Mouse (Mus musculus) heart, postnatal 10 days (tissue): ENCODE data around the gene Kalrn. TPM values are rescaled to one million over a fixed set of nuclear protein-coding genes. Genes with fewer than 3 reads are reported as not detected.
A peak's percentile ranks its signal among the peaks of the same experiment; 100 is the strongest.

Source experiments
- DNase-seq, 2 experiments: peaks; one replicate each; pipeline ENCODE4 v3.0.0; 2021
- intact Hi-C: fragments of 180-260 bp; cut with DNase I; formaldehyde crosslinking; loops from one replicate; pipeline ENCODE4 v1.15.1; 2025
- total RNA-seq, 2 experiments: library from RNA; stranded (reverse); gene quantifications; 2 replicates each; pipeline ENCODE4 v1.2.3; 2021

The Kalrn gene
- total RNA-seq, 2 experiments from 2014 or later, result 30.7 to 35.7 TPM

DNA sequence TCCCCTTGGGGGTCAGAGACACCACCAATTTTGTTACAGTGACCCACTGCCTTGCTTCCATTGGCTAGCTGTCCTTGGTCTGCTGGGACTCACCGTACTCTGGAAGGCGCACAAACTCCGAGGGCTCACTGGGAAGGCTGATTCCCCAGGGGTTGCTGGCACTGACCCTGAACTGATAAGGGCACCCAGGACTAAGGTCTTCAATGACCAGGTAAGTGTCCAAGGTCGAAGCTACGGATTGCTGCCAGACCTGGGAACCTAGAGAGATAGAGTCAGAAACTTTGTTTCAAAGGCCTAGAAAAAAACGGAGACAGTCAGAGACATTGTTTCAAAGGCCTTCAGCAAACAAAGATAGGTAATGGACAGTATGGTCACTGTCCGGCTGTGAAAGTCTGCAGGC lies 586.3 kb downstream of the Kalrn start:
- intact Hi-C loops, result no loop called here

GRCm38 (mm10) chr16:33985372-33985771 lies 588.0 kb downstream of the Kalrn start:
- DNase-seq, result no peak
- intact Hi-C loops, result no loop called here

More for the DNA sequence above, 586.3 kb downstream of the Kalrn start:
- DNase-seq, result no peak

- intact Hi-C loops, result no loop called here
- DNase-seq, result no peak
These were observed 589.6 kb downstream of the Kalrn start for GRCm38 (mm10) chr16:33983712-33984111.

GRCm38 (mm10) chr16:33979855-33980254 lies 593.5 kb downstream of the Kalrn start:
- intact Hi-C loops, result no loop called here
- DNase-seq, result no peak

- intact Hi-C loops, result no loop called here
- no peak for DNase-seq
These were observed 606.1 kb downstream of the Kalrn start for GRCm38 (mm10) chr16:33967283-33967640.

DNA sequence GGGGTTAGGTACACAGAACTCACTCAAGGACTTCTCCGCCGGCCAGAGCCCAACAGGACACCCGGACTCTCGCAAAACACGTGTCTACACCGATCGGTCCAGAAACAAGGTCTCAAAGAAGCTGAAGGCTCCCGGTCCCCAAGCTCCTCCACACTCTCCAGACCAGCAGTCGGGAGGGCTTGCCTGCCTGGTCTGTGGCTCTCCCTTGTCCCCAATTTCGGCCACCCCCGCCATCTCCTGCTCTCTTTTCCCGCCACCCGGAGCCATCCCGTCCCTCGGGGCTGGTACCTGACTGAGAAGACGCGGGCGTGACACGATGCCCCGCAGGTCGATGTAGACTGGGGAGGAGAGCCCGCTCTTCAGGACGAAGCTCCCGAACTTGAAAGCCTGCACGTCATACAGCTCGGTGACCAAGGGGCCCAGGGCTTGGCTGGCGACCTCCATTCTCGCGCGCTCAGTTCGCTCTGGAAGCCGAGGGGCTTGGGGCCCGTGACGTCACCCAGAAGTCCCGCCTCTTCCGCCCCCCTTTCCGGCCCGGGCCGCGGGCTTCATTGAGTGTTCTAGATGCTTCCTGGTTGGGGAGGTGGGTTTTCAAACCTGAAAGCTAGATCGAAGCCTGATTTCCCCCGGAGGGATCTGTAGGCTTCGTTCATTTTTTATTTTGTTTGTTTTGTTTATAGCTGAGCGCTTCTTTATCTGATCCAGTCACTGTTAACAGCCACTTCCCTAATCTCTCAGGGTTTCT lies 606.6 kb downstream of the Kalrn start, which contains the start of gene Umps:
Umps (minus strand) TSS at position 501 of the 745 bp plus-strand sequence.
- DNase-seq, result peak; percentile 88 to 89
- intact Hi-C loops, result no loop called here

DNA sequence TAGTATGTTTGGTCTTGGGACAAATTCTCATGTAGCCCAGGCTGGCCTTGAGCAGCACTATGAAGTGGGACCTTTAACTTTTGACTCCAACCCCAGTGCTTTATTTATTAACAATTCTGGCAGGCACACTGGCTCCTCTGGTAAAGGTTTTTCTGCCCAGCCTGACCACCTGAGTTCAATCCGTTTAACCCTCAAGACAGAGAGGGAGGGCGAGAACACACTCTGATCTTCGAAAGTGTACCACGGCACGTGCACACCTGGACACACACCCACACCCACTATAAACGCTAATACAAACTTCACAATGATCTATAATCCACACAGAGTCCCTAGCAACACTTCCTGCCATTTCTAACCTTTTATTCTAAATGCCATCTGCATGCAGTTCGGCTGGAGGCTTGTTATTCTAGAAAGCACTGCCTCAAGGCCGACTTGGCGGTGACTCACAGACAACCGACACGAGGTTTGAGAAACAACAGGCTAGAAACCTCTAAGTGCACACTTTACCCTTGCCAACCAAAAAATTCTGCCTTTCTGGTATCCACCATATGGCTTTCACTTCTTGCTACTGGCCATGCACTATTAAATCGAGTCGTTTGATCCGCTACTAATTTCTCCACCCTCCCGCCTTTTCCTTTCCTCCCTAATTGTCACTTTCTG lies 607.3 kb downstream of the Kalrn start:
- no peak for DNase-seq

GRCm38 (mm10) chr16:33963509-33963908 lies 609.8 kb downstream of the Kalrn start:
- intact Hi-C loops, result no loop called here

More for the DNA sequence above, 607.3 kb downstream of the Kalrn start:
- intact Hi-C loops, result no loop called here

GRCm38 (mm10) chr16:33954793-33955192 lies 618.5 kb downstream of the Kalrn start:
- intact Hi-C loops, result no loop called here
- no peak for DNase-seq

More at GRCm38 (mm10) chr16:33963509-33963908, 609.8 kb downstream of the Kalrn start:
- no peak for DNase-seq

GRCm38 (mm10) chr16:33953008-33953407 lies 620.3 kb downstream of the Kalrn start:
- DNase-seq, result no peak
- intact Hi-C loops, result no loop called here

DNA sequence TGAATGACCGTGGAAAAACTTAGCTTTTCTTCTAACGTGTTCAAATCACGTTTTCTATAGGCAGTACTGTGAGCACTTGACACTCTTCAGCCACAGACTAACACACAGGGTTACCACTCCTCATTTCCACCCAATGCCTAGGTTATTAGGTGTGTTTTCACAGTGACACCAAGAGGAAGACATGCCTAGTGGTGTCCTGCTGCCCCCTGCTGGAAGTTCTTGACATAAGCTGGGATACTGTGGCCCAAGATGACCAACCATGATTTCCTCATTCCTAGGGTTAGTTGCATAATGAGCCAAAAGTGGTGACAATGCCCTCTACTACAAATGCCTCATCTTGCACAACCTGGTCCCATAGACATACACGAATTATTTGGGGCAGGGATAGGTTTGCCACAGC lies 622.5 kb downstream of the Kalrn start:
- intact Hi-C loops, result loop anchor here (1.0 to 2.0 kb wide), 2 partner anchors 38 to 131 kb away; no protein-coding TSS in a partner anchor
- DNase-seq, result peak; percentile 88 to 94

- no peak for DNase-seq
- intact Hi-C loops, result loop anchor here (2.0 kb wide), 1 partner anchor 38 kb away; no protein-coding TSS in a partner anchor
These were observed 622.9 kb downstream of the Kalrn start for GRCm38 (mm10) chr16:33950386-33950785.

GRCm38 (mm10) chr16:33947664-33948571 lies 625.4 kb downstream of the Kalrn start:
- no peak for DNase-seq
- intact Hi-C loops, result no loop called here

- no peak for DNase-seq
- intact Hi-C loops, result no loop called here
These were observed 627.3 kb downstream of the Kalrn start for GRCm38 (mm10) chr16:33946021-33946420.

- peak in 1 of 2 experiments; percentile 56 for DNase-seq
- intact Hi-C loops, result no loop called here
These were observed 628.6 kb downstream of the Kalrn start for GRCm38 (mm10) chr16:33944772-33945171.

- intact Hi-C loops, result no loop called here
These were observed 629.2 kb downstream of the Kalrn start for GRCm38 (mm10) chr16:33944126-33944525.

DNA sequence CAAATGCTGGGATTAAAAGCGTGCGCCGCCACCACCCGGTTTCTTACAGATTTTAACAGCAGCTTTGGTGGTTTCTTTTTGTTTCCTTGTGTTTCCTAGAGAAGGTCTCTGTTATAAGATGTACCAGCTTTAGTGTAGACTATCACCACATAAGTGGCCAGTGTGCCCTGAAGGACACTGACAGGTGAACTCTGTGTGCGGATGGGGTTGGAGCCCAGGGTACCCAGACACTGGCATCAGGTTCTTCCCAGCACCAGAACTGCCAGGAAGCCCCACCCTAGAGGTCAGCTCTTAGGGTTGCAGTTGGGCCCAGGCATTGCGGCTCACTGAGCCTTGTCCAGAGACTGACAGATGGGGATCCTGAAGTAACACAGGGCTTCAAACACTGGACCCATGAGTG lies 629.9 kb downstream of the Kalrn start:
- no peak for DNase-seq
- intact Hi-C loops, result no loop called here

More at GRCm38 (mm10) chr16:33944126-33944525, 629.2 kb downstream of the Kalrn start:
- no peak for DNase-seq

DNA sequence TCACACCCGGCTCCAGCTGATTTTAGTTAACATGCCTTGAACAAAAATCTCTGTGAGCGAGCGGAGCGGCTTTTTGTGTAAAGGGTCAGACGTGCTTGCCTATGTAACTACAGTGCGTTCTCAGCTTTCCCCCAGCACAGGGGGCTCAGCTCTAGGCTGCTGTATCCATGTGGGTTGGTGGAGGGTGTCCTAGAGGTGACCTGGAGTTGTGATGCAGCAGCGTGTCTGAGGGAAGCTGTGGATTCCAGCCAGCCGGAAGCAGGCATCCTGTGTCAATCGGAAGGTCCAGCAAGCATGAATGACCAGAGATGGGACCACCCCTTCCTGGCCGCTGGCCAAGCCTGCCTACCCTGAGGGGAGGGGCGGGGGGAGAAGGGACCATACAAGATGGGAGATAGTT lies 631.0 kb downstream of the Kalrn start:
- intact Hi-C loops, result no loop called here
- DNase-seq, result peak; percentile 68 to 72

DNA sequence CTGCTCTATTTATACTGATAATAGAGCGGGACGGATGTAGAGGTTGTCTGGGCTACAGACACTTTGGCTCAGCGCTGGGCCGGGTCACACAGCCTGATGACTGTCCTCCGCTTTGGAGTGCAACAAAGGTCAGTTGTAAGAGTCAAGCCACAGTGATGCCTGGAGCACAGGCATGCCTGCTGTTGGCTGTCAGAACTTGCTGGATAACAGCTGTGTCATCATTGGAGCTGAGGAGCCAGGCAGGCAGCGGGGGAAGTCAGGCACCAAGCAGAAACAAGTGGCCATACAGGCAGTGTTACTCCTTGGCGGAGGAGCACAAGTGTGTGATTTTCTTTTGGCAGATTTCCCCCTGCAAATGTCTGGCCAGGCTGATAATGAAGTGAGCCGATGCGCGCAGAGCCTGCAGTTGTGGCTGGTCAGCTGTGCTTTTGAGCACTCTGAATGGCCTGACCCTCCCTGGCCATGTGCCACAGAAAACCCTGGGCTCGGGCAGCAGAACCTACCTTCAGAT lies 632.0 kb downstream of the Kalrn start:
- peak; percentile 87 to 88 for DNase-seq
- intact Hi-C loops, result loop anchor here (2.0 kb wide), 1 partner anchor 51 kb away; no protein-coding TSS in a partner anchor

DNA sequence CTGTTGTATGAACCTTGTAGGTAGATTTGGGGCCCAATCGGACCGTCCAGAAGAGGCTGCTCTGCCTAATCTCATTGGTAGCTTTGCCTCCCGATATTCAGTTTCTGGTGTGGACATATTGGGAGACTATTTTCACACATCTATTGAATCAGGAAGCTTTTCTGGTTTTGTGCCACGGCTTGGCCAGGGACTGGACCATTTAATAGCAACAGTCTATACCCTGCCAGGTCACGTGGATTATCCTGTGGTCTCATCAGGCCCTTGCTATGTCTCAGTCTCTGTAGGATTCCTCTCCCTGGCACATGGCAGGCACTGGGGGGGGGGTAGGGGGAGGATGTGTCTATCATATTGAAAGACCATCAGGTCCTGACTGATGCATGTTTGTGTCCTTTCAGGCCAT lies 633.2 kb downstream of the Kalrn start:
- intact Hi-C loops, result loop anchor here (2.0 kb wide), 1 partner anchor 49 kb away; no protein-coding TSS in a partner anchor

More for the DNA sequence above, 633.2 kb downstream of the Kalrn start:
- DNase-seq, result peak in 1 of 2 experiments; percentile 22
